Mouse (Mus musculus) CD4-positive, CD25-positive, alpha-beta regulatory T cell, adult 2 months (primary cell): ENCODE measurements around the gene Aloxe3.

Experiments
- DNase-seq: peaks from one replicate; pipeline ENCODE4 v3.0.0-alpha.2; 2012; ENCODE audit warnings: low read depth, low spot score

Aloxe3 gene

GRCm38 (mm10) chr11:69125041-69125851 lies 450 bp upstream of the Aloxe3 start:
- DNase-seq, result peak; percentile 90

- DNase-seq, result peak; percentile 58
Observed at GRCm38 (mm10) chr11:69125919-69126705, 416 bp downstream of the Aloxe3 start.

- no peak for DNase-seq
Observed at GRCm38 (mm10) chr11:69126706-69127095, 1.0 kb downstream of the Aloxe3 start.

GRCm38 (mm10) chr11:69128426-69129122 lies 2.9 kb downstream of the Aloxe3 start:
- no peak for DNase-seq

- DNase-seq, result peak; percentile 38
Observed at GRCm38 (mm10) chr11:69133566-69133922, 7.8 kb downstream of the Aloxe3 start.

GRCm38 (mm10) chr11:69133923-69134621 lies 8.4 kb downstream of the Aloxe3 start:
- DNase-seq, result peak; percentile 69

GRCm38 (mm10) chr11:69134622-69134968 lies 8.9 kb downstream of the Aloxe3 start:
- no peak for DNase-seq

- DNase-seq, result no peak
Observed at GRCm38 (mm10) chr11:69135361-69135760, 9.7 kb downstream of the Aloxe3 start.

- no peak for DNase-seq
Observed at GRCm38 (mm10) chr11:69147546-69147945, 21.9 kb downstream of the Aloxe3 start.

GRCm38 (mm10) chr11:69148451-69148960 lies 22.8 kb downstream of the Aloxe3 start:
- DNase-seq, result no peak

- DNase-seq, result no peak
Observed at GRCm38 (mm10) chr11:69149728-69150127, 24.0 kb downstream of the Aloxe3 start.

GRCm38 (mm10) chr11:69150444-69150843 lies 24.7 kb downstream of the Aloxe3 start:
- peak; percentile 78 for DNase-seq

- no peak for DNase-seq
Observed at GRCm38 (mm10) chr11:69151004-69151403, 25.3 kb downstream of the Aloxe3 start.

GRCm38 (mm10) chr11:69153831-69154230 lies 28.1 kb downstream of the Aloxe3 start:
- no peak for DNase-seq

- no peak for DNase-seq
Observed at GRCm38 (mm10) chr11:69155351-69155750, 29.7 kb downstream of the Aloxe3 start.

- peak; percentile 17 for DNase-seq
Observed at GRCm38 (mm10) chr11:69156800-69157199, 31.1 kb downstream of the Aloxe3 start, which contains the start of gene Alox12b. Gene Alox12b, plus strand, starts transcription at chr11:69156989.

- no peak for DNase-seq
Observed at GRCm38 (mm10) chr11:69169313-69169712, 43.6 kb downstream of the Aloxe3 start.

GRCm38 (mm10) chr11:69171626-69172025 lies 45.9 kb downstream of the Aloxe3 start:
- DNase-seq, result peak; percentile 62

- no peak for DNase-seq
Observed at GRCm38 (mm10) chr11:69172606-69173005, 46.9 kb downstream of the Aloxe3 start.

- DNase-seq, result no peak
Observed at GRCm38 (mm10) chr11:69174722-69175121, 49.0 kb downstream of the Aloxe3 start.

- DNase-seq, result no peak
Observed at GRCm38 (mm10) chr11:69178525-69178924, 52.8 kb downstream of the Aloxe3 start.
